Mouse (Mus musculus): Measurements from ENCODE around the gene Hoxb9. TPM values are rescaled to one million over a fixed set of nuclear protein-coding genes. Genes with fewer than 3 reads are reported as not detected.

The Hoxb9 gene
- polyA plus RNA-seq, 1 experiment: not detected

DNA sequence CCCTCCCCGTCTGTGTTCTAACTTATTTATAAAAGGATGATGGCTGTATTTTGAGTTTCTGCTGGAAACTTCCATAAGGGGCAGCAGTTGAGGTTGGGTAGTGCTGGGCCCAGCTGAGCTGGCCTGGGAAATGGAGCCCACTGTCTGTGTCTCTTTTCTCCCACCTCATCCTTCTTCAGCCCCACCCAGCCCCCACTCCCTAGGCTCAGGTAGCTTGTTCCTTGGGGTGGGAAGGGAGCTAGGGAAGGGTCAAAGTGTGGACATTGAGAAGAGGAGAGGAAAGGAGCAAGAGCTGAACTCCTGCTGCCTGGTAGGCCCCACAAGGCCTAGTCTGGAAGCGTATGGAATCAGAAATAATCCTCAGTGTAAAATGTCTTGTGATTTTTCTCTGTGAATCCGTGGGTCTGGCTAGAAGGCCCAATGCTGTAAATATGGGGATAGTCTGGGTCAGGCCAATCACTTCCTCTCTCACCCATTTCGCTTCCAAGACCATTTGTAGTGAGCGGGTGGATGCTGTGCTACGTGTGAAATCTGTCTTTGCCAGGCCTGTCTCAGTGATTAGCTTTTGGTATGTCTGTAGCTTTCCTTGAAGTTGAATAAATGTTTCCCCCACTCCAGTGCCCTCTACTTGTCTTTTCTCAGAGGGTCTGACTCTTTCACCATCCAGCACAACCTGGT lies 34.4 kb downstream of the Hoxb9 start:
- H3K4me3 ChIP-seq (ENCODE audit: insufficient read depth, poor library complexity, severe bottlenecking): no peak overlapping the region

DNA sequence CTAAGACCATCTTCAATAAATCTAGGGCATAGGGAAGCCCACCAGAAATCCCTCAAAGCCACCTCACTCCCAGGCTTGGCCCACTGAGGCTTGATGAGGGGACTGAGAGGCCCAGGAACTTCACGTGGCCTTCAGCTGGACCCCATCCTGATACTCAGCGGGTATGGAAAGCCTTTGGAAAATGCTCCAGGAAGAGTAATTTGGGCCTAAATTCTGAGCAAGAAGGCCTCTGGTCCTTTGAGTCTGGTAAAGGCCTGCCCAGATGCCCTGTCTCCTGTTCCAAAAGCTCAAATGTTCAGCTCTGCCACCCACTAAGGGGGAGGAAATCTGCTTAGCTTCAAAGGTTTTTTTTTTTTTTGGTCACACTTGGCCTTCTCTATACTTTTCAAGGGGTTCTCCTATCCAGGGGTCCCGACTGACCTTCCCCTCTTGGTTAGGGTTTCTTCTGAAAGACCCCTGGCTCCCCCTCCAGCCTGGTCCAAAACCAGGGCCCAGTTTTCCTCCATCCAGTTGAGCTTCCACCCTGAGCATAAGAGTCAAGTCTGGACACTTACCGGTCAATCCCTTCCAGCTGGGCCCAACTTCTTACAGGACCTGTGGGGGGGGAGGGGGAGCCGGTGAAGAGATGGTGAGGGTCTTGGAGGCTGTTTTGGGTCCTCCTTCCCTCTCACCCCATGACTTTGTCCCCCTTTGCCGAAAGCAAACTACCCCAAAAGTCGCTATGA lies 35.1 kb downstream of the Hoxb9 start:
- H3K36me3 ChIP-seq (ENCODE audit: control insufficient read depth, insufficient read depth): no peaks in the 10 kb centered on the region
- TF ChIP-seq CEBPB (IDR thresholded peaks at IDR 0.05; ENCODE audit: low read depth) (no peak), MYOG (IDR thresholded peaks at IDR 0.05; ENCODE audit: control insufficient read depth, extremely low read depth, insufficient read length) (no peak), FOSL1 (IDR thresholded peaks at IDR 0.05; ENCODE audit: insufficient read depth, low read length, poor library complexity, severe bottlenecking) (no peak), USF1 (IDR thresholded peaks at IDR 0.05; ENCODE audit: low read depth) (no peak), MAX (IDR thresholded peaks at IDR 0.05) (no peak), MYOD1 (IDR thresholded peaks at IDR 0.05; ENCODE audit: control insufficient read depth, insufficient read length, low read depth) (no peak), CTCF (IDR thresholded peaks at IDR 0.05; ENCODE audit: control insufficient read depth, insufficient read depth, insufficient read length) (no peak)
- H3K4me3 ChIP-seq (ENCODE audit: insufficient read depth, poor library complexity, severe bottlenecking): no peak overlapping the region
- peaks cover 81% of the 10 kb centered on the region for H3K27me3 ChIP-seq (ENCODE audit: control insufficient read depth, insufficient read depth, insufficient read length)
- no peaks in the 10 kb centered on the region for H3K79me3 ChIP-seq (ENCODE audit: low read depth)
- no peaks in the 10 kb centered on the region for H3K79me2 ChIP-seq (ENCODE audit: control insufficient read depth, insufficient read depth)
- no peak overlapping the region for H3ac ChIP-seq (ENCODE audit: control insufficient read depth, insufficient read length, low read depth)

More for the DNA sequence above, 34.4 kb downstream of the Hoxb9 start:
- Histone ChIP-seq H3K36me3 (ENCODE audit: control insufficient read depth, insufficient read depth) (no peaks in the 10 kb centered on the region), H3K79me3 (ENCODE audit: low read depth) (no peaks in the 10 kb centered on the region), H3K27me3 (ENCODE audit: control insufficient read depth, insufficient read depth, insufficient read length) (peaks cover 83% of the 10 kb centered on the region), H3K79me2 (ENCODE audit: control insufficient read depth, insufficient read depth) (no peaks in the 10 kb centered on the region), H3ac (ENCODE audit: control insufficient read depth, insufficient read length, low read depth) (no peak overlapping the region)
- TF ChIP-seq USF1 (IDR thresholded peaks at IDR 0.05; ENCODE audit: low read depth): no peak

DNA sequence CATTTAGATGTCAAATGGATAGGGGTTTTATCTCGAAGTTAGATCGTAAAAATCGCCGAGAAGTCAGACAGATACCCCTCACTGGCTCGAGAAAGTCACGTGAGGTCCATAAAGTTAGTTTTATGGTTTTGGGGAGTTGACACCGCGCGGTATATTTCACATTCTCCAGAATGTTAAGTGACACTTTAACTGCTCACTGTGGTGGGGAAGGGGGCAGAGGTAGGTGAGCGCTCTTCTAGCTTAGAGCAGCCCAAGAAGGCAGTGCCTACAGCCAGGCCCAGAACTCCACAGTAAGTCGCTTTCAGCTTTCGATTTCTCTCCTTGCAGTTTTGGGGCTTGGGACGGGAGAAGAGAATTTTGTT lies 35.6 kb downstream of the Hoxb9 start:
- H3K36me3 ChIP-seq (ENCODE audit: control insufficient read depth, insufficient read depth): no peaks in the 10 kb centered on the region
- H3ac ChIP-seq (ENCODE audit: control insufficient read depth, insufficient read length, low read depth): no peak overlapping the region
- no peaks in the 10 kb centered on the region for H3K79me3 ChIP-seq (ENCODE audit: low read depth)
- H3K27me3 ChIP-seq (ENCODE audit: control insufficient read depth, insufficient read depth, insufficient read length): peaks cover 80% of the 10 kb centered on the region
- no peak for TF ChIP-seq CEBPB (IDR thresholded peaks at IDR 0.05; ENCODE audit: low read depth)
- H3K79me2 ChIP-seq (ENCODE audit: control insufficient read depth, insufficient read depth): no peaks in the 10 kb centered on the region
- no peak overlapping the region for H3K4me3 ChIP-seq (ENCODE audit: insufficient read depth, poor library complexity, severe bottlenecking)

DNA sequence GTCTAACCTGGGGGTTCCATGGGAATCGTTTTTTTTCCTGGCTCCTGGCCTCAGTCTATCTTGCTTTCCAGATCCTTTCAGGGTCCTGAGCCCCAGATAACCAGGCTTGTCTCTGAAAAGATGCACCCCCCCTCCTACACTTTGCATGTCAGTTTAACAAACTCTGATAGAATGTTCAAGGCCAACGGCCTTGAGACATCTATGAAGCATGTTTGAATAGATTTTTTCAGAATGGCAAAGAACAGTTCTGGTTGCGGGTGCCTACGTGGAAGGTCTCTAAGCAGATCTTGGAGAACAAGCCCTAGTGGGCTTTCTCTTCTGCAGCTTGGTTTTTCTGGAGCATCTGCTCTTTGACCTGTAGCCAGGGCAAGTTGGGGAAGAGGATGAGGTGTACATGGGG lies 37.5 kb downstream of the Hoxb9 start:
- H3ac ChIP-seq (ENCODE audit: control insufficient read depth, insufficient read length, low read depth): no peak overlapping the region
- TF ChIP-seq MYOG (IDR thresholded peaks at IDR 0.05; ENCODE audit: control insufficient read depth, extremely low read depth, insufficient read length): no peak
- TF ChIP-seq FOSL1 (IDR thresholded peaks at IDR 0.05; ENCODE audit: insufficient read depth, low read length, poor library complexity, severe bottlenecking): no peak
- no peak for TF ChIP-seq CTCF (IDR thresholded peaks at IDR 0.05; ENCODE audit: control insufficient read depth, insufficient read depth, insufficient read length)
- no peak for TF ChIP-seq MAX (IDR thresholded peaks at IDR 0.05)
- TF ChIP-seq USF1 (IDR thresholded peaks at IDR 0.05; ENCODE audit: low read depth): no peak
- no peak for TF ChIP-seq CEBPB (IDR thresholded peaks at IDR 0.05; ENCODE audit: low read depth)
- no peak for TF ChIP-seq MYOD1 (IDR thresholded peaks at IDR 0.05; ENCODE audit: control insufficient read depth, insufficient read length, low read depth)
- H3K27me3 ChIP-seq (ENCODE audit: control insufficient read depth, insufficient read depth, insufficient read length): peaks cover 80% of the 10 kb centered on the region
- H3K79me2 ChIP-seq (ENCODE audit: control insufficient read depth, insufficient read depth): no peaks in the 10 kb centered on the region
- H3K4me3 ChIP-seq (ENCODE audit: insufficient read depth, poor library complexity, severe bottlenecking): no peak overlapping the region
- no peaks in the 10 kb centered on the region for H3K79me3 ChIP-seq (ENCODE audit: low read depth)
- no peaks in the 10 kb centered on the region for H3K36me3 ChIP-seq (ENCODE audit: control insufficient read depth, insufficient read depth)

DNA sequence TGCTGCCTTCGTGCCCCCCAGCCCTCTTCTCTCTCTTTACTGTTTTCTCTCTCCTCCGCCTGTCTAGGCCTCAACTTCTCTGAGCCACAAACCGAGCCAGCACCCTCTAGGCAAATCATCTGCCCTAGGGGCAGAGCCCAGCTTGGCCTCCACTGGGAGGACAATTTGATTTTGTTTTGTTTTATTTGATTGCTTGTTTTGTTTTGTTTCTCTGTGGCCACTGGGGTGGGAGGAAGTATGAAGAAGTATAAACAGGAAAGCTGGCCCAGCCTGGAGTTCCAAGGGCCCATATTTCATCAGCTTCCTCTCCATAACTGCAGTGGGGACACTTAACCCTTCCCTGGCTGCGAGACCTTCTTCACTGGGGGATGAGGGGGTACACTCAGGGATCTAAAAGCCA lies 38.0 kb downstream of the Hoxb9 start:
- Histone ChIP-seq H3K36me3 (ENCODE audit: control insufficient read depth, insufficient read depth) (no peaks in the 10 kb centered on the region), H3K27me3 (ENCODE audit: control insufficient read depth, insufficient read depth, insufficient read length) (peaks cover 81% of the 10 kb centered on the region), H3K79me2 (ENCODE audit: control insufficient read depth, insufficient read depth) (no peaks in the 10 kb centered on the region), H3K4me3 (ENCODE audit: insufficient read depth, poor library complexity, severe bottlenecking) (no peak overlapping the region), H3ac (ENCODE audit: control insufficient read depth, insufficient read length, low read depth) (no peak overlapping the region), H3K79me3 (ENCODE audit: low read depth) (no peaks in the 10 kb centered on the region)
- TF ChIP-seq FOSL1 (IDR thresholded peaks at IDR 0.05; ENCODE audit: insufficient read depth, low read length, poor library complexity, severe bottlenecking) (no peak), MYOD1 (IDR thresholded peaks at IDR 0.05; ENCODE audit: control insufficient read depth, insufficient read length, low read depth) (no peak), MYOG (IDR thresholded peaks at IDR 0.05; ENCODE audit: control insufficient read depth, extremely low read depth, insufficient read length) (no peak), CTCF (IDR thresholded peaks at IDR 0.05; ENCODE audit: control insufficient read depth, insufficient read depth, insufficient read length) (no peak), USF1 (IDR thresholded peaks at IDR 0.05; ENCODE audit: low read depth) (no peak), MAX (IDR thresholded peaks at IDR 0.05) (no peak), CEBPB (IDR thresholded peaks at IDR 0.05; ENCODE audit: low read depth) (no peak)

Measured in C2C12 (cell line).